Mouse (Mus musculus): ENCODE results near the gene Zfp523.

DNA sequence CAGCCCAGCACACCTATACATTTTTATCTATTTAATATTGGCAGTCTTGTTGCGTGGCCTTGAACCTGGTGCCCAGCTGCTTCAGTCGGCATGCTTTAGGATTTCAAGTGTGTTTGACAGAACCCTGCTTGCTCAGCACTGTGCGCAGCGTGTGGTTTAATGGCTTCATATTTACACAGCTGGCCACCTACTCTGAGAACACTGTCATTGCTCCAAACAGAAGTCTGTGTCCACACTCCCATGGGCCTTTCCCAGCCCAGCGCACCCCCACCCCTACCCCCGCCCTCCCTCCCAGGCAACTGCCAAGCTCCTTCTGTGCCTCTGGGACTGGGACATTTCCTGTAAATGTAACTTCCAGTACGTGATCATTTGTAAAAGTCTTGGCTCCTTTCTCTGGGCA, 76.3 kb downstream of the Zfp523 start:
- TF ChIP-seq POLR2A (IDR thresholded peaks at IDR 0.05; ENCODE audit: low read depth, low read length) (no peak), CTCF (IDR thresholded peaks at IDR 0.05; ENCODE audit: extremely low read depth, insufficient read depth, insufficient read length, insufficient replicate concordance) (no peak)
